Mouse (Mus musculus) T-cell, adult 66 days (primary cell): ENCODE measurements around the gene Nr2f2. TPM values are rescaled to one million over a fixed set of nuclear protein-coding genes. Genes with fewer than 3 reads are reported as not detected.

ENCODE experiments used
- total RNA-seq, 2 experiments: library from RNA; stranded (reverse); gene quantifications; 3 replicates in 1 of 2; 4 replicates in 1 of 2; pipeline ENCODE4 v1.2.4; 2023

The Nr2f2 gene
- total RNA-seq: not detected

DNA sequence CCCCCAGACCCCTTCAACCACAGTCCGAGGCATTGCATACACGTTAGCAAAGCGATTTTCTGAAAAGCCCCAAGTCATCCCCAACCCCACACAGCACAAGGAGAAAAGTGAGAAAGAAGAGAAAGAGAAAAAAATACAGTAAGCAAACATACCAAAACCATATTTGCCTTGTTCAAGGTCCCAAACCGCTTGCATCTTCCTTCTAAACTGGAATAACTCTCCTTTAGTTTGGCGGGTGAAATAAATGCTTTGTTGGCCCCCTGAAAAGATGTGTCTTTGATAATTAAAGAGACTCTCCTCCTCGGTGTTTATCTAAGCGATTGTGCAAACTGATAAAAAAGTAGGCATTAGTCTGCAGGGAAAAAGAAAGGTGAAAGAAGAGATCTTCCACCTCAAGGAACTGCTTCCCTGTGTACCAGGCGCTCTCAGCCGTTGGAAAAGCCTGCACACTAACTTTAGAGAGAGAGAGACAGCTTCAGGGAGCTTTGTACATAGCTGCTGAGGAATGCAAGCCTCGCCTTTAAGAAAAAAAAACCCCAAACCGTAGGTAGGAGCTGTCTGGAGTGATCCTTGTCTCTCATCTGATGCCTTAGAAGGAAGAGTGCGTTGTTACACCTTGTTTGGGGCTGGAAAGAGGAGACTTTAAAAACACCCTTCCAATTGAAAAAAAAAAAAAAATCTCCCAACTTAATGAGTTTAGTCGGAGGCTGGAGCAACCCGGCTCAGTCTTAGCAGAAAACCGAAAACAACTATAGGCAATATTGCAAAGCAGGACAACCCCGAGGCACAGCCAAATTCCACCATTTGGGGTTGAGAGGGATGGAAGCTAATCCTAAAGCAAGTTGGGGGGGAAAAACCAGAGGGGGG, at the start of gene Nr2f2:
Gene Nr2f2 (minus strand): TSS at position 795 of the 867 bp plus-strand sequence.

